Mouse (Mus musculus) neutrophil, adult 5-6 weeks (primary cell): Measurements from ENCODE around the gene Ak5. TPM values are rescaled to one million over a fixed set of nuclear protein-coding genes. Genes with fewer than 3 reads are reported as not detected.

Experiments
- ATAC-seq: fragments of 151-379, 151-347 bp; 2 replicates; pipeline ENCODE4 v1.8.0; 2017; ENCODE audit warnings: mild to moderate bottlenecking, moderate TSS enrichment; ENCODE audit not compliant: insufficient number of reproducible peaks, poor library complexity, low FRiP score, severe bottlenecking; ENCODE audit errors: extremely low read depth
- total RNA-seq: library from RNA; stranded (forward); fragments of 200-1000 nt; gene quantifications from 2 replicates; pipeline ENCODE4 v1.2.3, GENCODE M21; 2017

Ak5 gene
- total RNA-seq, 1 experiment from 2014 or later = 2.7 TPM

DNA sequence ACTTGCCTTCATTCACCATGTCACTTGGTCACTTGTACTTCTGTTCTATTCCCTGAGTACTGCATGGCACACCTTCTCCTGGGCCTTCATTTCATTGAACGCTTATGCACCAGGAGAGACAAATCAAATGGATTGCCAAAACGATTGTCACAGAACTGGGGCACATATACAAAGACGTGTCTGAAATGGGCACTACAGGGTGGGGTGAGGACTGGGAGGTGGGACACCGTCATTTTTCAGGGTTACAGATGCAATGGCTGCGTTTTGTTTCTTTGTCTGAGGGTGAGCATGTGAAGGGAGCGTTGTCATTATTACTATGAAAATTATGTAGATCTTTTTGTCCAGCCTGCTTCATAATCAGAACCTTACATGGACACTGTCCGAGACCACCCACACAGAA is 90.4 kb downstream of the Ak5 start:
- ATAC-seq = no peak

GRCm38 (mm10) chr3:152577273-152577672 is 90.9 kb downstream of the Ak5 start:
- ATAC-seq = no peak

- no peak for ATAC-seq
Measured at GRCm38 (mm10) chr3:152569242-152569605, 98.9 kb downstream of the Ak5 start.

GRCm38 (mm10) chr3:152568455-152569241 is 99.5 kb downstream of the Ak5 start:
- ATAC-seq = no peak

- no peak for ATAC-seq
Measured at GRCm38 (mm10) chr3:152564516-152565113, 103.5 kb downstream of the Ak5 start.

GRCm38 (mm10) chr3:152563833-152564232 is 104.3 kb downstream of the Ak5 start:
- ATAC-seq = no peak

DNA sequence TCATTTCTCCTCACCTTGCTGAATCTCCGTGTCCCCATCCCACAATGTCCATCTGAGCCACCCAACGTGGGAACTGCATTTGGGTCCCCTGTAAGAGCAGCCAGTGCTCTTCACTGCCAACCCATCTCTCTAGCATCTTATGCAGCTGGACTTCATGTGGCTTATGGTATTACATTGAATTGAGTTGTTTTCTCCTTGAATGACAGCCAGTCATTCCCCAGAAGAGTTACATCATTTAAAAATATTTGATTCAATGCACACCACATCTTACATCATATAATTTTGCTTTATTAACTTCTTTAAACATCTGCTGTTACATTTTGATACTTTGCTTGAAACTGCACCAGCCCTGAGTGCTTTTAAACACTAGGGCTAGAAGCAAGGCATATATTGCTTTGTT is 106.5 kb downstream of the Ak5 start:
- no peak for ATAC-seq

- ATAC-seq = no peak
Measured at GRCm38 (mm10) chr3:152559295-152559694, 108.9 kb downstream of the Ak5 start.

DNA sequence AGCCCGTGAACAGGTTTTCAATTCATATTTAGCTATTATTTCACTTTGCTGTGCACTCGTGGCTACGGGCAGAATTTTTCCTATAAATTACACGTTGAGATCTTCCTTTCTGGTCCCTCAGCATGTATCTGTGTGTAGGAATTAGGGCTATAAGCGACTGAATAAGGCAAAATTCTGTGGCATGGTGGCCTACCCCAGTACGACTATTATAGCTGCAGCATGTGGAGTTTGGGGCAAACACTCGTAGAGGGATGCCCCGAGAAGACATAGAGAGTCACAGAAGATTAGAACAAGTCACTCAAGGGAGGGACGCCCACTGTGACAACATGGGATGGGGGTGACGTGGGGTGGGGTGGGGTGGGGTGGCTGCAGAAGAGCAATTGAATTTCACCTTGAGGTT is 110.1 kb downstream of the Ak5 start:
- ATAC-seq = no peak

DNA sequence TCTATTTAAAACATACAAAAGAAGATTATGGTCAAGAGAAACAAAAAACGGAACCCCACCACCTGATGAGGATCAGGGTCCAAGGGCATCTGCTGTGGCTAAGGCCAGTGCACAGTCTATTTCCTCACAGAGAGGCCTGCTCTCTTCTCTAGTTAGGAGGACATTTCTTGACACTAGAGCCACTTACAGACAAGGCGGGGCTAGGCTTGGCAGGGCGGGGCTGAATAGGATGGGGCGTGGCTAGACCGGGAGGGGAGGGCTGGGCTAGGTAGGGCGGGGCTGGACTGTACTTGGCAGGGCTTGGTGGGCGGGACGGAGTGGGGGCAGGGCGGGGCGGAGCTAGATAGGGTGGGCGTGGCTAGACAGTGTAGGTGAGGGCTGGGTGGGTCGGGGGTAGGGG is 110.5 kb downstream of the Ak5 start:
- ATAC-seq = no peak

DNA sequence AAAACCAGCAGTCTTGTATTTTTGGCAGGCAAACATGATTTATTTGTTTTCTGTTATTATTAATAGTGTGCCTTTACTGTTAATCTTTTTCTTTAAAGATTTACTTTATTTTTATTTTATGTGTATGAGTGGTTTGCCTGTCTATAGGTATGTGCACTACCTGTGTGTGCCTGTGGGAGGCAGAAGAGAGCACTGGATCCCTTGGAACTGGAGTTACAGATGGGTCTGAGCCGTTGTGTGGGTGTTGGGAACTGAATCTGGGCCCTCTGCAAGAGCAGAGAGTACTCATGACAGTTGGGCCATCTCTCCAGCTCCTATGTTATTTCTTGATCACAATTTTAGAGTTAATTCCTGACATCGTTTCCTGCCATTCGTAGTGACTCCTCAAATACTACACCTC is 111.2 kb downstream of the Ak5 start:
- no peak for ATAC-seq

- ATAC-seq = no peak
Measured at GRCm38 (mm10) chr3:152556435-152556834, 111.7 kb downstream of the Ak5 start.

DNA sequence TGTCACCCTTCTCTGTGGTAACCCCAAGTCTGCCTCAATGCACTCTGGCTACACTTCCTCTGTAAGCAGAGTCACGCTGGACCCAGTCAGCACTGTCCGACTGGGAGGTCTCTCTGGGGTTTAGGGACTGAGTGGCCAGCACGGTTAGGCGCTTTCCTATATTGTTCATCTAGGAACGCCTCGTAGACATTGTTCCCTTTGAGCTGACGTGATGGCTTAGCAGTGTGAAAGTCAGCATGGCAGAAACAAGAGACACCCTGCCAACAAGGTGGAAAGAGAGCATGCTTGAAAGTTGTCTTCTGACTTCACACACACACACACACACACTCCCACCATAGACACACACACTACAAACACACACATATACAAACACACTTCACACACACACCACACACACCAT is 112.9 kb downstream of the Ak5 start:
- ATAC-seq = no peak

DNA sequence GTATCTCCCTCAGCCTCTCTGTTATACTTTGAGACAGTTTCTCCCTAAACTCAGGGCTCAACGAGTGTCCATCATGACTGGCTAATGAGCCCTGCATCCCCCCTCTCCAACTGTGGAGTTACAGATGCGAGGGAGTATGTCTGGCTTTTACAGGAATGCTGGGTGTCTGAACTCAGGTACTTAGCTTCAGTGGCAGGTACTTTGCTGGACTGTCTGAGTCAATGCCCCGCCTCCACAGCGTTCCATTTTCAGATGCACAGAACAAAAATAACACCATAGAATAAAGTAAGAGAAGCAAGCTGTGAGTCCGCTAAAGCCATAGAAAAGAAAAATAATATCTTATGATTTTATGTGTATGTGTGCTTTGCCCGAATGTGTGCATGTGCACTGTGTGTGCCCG is 113.8 kb downstream of the Ak5 start:
- ATAC-seq = no peak

DNA sequence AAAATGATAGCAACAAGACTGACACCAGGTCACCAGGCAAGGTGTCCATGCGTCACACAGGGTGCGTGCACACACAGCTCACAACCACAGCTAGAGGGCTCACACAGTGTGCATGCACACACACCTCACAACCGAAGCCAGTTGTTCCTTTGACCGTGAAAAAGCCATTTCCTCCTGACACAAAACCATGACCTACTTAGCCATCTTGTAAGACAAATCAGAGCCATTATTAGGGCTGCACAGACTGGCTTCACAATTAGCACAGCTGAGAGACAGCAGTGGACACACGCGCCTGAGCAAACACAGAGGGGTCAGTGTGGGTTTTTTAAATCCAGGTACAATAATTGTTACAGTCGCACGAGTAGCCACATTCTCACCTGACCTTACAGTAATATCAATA is 115.5 kb downstream of the Ak5 start:
- ATAC-seq = no peak

- no peak for ATAC-seq
Measured at GRCm38 (mm10) chr3:152550528-152551115, 117.5 kb downstream of the Ak5 start.

DNA sequence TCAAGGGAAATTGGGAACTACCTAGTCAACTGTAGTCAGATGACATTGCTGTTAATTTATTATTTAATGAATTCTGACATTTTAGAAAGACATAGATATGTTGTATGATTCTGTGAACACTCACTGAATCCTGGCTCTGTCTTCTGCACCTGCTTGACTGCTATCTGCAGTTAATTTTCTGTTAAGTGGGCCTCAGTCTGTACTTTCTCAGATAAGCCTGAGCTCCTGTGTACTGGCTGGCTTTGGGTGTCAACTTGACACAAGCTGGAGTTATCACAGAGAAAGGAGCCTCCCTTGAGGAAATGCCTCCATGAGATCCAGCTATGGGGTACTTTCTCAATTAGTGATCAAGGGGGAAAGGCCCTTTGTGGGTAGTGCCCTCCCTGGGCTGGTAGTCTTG is 118.1 kb downstream of the Ak5 start:
- no peak for ATAC-seq

- no peak for ATAC-seq
Measured at GRCm38 (mm10) chr3:152544921-152545320, 123.2 kb downstream of the Ak5 start.

- no peak for ATAC-seq
Measured at GRCm38 (mm10) chr3:152542298-152542697, 125.9 kb downstream of the Ak5 start.

DNA sequence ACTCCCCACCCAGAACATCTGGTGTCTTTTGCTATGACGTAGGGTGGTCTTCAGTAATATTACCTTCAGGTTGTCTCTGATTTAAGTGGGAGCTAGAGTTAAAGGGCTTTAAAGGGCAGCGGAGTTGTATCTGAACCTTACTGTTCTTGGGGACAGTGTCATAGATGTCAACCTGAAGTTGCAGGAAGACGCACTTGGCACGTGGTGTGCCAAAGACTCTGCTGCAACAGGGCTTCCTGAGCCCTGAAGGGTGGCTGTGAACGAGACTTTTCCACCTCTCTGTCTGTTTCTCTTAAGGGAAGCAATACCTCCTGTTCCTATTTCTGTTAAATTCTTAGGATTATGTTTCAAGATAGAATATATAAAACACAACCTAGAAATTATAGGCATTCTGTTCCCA is 137.8 kb downstream of the Ak5 start:
- ATAC-seq = no peak
